Mouse (Mus musculus) adrenal gland, adult 8-10 months (tissue): ENCODE data around the gene Cux2. TPM values are rescaled to one million over a fixed set of nuclear protein-coding genes. Genes with fewer than 3 reads are reported as not detected.

Source experiments
- DNase-seq: peaks from one replicate; pipeline ENCODE4 v3.0.0; 2022
- total RNA-seq, 4 experiments: library from RNA; stranded (reverse); gene quantifications; 2 replicates each; pipeline ENCODE4 v1.2.4; 2022

The Cux2 gene
- total RNA-seq, 4 experiments from 2014 or later: 25.7 to 41.7 (median 33.2) TPM

DNA sequence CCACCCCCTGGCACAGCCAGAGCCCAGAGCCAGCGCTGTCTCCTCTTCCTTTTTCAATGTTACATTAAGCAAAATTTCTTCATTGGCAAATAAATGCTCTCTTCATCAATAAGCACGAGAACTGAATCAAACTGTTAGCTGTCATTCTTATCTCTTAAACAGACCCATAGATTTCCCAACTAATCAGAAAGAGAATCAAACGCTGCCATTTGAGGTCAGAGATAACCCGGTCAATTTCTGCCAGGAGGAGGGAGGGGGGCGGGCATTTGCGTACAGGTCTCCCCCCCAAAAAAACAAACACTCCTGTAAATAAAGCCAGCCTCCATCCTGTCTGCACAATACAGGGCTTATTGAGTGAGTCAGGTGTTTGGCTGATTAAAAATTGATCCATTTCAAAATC, 33.2 kb downstream of the Cux2 start:
- no peak for DNase-seq

DNA sequence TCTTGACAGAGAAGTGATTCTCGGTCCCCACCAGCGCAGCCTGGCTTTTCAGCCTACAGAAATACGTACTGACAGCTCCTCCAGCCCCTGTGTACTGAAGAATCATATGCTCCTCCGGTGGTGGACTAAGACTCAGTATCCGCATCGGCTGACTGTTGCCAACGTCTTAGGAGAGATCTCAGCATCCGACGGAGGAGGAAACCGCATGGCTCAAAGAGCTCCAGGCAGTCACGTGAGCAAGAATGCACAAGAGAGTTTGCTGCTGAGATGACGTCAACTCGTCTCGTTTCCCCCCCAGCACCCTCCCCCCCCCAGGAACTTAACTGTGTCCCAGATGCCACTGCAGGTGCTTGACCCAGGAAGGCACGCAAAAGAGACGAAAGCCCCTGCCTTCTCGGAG, 34.8 kb downstream of the Cux2 start:
- DNase-seq: no peak

DNA sequence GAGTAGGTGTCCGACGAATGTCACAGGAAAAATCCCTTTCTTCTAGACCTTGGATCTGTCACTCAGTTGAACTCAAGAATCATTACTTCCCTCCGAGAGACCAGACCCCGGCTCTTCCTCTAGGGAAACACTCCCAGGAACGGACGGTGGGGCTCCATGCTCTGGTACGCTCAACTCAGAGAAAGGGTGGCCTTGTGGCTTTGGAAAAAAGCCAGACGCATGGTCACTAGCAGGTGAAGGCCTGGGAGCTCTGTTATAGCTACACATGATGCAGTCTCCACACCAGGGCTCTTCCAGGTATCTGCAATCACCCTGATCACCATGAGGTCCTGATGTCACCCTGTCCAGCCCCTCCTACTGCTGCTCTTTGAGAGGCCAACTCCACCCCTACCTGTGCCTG, 35.2 kb downstream of the Cux2 start:
- peak; percentile 58 for DNase-seq

DNA sequence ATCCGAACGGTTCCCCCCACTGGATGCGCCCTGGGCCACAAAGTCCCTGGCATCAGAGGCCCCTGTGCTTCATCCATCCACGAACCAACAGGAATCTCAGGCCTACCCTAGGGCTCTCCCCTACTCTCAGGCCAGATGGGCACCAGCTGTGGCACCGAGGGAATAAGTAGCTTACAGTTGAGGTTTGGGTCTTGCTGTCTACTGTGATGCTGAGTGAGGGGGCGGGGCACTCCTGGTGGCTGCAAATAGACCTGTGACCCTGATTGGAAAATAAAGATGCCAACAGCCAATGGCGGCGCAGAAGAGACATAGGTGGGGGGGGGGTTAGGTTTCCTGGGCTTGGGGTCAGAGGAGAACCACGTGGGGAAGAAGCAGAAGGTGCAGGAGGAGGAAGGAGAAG, 38.6 kb downstream of the Cux2 start:
- no peak for DNase-seq

DNA sequence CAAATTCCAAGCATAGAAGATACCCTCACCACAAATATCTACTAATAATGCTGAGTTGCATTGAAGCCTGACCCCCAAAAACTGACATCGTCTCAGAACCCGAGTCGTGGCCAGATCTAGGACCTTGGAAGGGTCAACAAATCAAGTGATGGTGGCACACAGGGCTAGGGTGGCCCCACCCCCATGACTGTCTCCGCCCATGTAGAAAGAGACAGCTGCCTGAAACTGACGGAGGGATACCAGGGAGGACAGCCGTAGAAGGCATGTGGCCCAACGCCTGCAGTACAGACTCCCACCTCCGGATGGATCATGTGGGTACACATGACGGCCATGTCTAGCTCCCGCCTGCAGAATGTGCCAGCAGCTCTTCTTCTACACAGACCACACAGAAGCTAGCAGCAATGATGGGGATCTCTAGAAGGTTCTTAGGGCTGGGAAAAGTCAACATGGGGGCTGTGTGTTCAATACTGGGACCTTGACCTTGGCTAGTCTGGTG, 41.9 kb downstream of the Cux2 start:
- DNase-seq: no peak

DNA sequence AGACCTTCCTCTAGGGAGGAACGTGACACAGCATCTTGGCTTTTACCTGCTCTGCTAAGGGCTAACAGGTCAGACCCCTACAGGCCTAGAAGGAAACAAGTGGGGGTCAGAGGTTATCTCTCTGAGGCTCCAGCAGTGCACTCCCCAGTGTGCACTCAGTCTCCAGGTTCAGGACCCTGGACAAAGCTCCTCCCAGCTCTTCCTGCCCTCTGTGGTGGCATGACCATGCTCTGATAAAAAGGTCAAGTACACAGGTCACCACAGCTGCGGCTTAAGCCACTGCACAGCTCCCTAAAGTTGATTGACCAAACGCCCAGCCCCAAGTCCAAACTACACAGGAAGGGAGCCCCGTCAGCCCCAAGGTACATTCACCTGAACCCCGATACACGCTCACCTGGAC, 46.4 kb downstream of the Cux2 start:
- no peak for DNase-seq

DNA sequence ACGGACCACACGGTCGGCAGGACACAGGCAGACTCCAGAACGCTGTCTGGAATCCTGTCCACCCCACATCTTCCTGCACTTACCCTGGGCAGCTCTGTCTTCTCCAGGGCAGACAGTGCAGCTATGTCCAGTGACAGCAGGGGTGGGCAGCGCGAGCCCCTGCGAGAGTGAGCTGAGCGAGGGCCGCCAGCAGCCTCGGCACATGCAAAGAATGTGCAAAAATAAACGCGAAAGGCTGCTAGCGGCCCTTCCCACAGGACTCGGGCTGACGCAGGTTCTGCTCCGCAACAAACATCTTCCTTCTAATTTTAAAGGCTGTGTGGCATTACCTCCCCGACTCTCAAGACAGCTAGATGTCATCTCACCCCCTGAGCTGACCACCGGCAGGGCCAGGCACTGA, 47.8 kb downstream of the Cux2 start:
- DNase-seq: no peak

DNA sequence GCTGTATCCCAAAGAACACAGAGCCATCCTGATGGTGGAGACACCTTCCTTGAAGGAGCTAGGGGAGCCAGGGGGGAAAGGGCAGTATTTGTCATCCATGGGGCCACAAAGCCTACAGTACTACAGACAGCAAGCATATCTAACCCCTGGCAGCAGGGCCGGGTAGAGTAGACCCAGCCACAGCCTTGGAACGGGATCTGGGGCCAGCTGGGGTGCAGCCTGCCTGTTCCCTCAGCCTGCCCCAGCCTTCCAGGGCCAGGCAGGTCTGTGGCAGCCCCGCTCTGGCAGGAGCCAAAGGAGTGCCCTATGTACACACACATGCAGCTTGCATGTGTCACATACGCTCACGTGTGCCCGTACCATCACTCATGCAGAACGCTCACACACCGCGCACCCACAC, 48.6 kb downstream of the Cux2 start:
- DNase-seq: no peak

DNA sequence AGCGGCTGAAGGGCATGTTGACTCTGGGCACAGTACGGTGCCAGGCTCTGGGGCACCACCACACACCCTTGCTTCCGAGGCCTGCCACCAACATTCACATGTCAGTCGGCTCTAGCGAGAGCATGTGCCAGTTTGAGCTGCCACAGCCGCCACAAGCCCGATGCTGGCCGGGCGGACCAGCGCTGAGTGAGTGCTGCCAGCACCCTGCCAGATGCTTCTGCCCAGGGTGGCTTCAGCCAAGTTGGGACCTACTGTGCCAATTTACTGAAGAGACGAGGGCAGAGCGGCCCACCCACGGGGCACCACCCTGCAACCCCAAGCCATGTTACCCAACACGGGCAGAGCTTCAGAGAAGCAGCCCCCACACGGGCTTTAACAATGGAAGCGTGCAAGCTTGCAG, 49.5 kb downstream of the Cux2 start:
- no peak for DNase-seq

DNA sequence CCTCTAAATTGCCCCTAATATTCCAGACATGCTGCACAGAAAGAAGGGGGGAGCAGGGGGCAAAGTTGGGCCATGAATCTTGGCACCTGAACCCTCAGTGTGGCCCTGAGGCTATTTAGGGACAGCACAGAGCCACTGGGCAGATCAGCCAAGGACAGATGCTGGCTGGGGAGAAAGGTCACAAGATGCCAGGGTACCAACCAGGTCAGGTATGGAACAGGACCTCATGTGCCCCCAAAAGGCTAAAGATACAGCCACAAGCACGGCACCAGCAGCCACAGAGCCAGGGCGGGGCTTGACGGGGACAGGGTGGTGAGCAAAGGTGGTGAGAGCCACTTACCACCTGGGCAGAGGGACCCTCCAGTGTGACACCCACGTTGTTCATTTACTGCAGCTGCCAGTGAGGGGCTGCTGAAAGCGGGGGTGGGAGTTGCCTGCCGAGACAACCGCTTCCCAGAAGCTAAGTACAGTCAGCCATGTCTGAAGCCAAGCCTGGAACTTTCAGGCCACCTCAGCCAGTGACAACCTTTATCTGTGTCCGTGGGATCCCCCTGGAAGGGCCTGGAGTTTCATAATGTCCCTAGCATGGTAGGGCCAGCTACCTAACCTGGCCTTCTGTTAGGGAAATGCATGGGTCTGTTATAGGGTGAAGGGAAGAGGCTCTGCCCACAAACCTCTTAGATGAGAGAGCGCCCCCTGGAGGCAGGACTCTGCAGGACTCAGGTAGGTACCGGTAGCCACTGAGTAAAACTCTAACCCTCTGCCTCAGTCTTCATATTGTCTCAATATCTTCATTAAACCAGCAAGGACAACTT, 50.7 kb downstream of the Cux2 start:
- DNase-seq: peak; percentile 55

DNA sequence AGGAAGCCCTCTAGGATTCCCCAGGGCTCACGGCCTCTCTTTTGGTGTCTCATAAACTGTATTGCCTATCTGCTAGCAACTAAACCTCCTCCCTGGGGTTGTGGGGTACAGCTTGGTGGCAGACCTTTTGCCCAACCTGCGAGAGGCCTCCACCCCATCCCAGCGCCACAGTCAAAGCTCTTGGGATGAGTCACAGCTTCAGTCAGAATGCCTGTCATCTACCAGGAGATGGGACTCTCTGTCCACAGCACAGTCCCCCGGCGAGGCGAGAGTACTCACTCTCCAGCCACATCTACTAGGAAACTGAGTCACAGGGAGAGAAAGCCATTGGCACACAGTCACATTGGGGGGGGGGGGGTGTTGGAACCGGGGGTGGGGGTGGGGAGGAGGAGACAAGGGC, 51.6 kb downstream of the Cux2 start:
- DNase-seq: no peak

DNA sequence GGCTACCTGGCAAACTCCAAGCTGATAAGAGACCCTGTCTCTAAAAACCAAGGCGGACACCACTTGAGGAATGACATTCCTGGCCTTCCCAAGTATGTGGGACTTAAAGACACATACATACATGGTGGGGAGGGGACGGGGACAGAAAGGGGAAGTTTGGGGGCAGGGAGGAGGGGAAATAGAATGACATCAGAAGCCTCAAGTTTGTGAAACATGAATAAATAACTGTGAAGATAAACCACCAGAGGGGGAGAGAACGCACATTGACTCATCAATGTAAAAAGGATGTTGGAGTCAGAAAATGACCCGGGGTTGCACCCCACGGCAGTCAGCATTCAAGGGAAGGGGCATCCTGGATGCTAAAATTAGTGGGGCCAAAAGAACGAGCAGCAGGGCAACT, 53.2 kb downstream of the Cux2 start:
- no peak for DNase-seq

DNA sequence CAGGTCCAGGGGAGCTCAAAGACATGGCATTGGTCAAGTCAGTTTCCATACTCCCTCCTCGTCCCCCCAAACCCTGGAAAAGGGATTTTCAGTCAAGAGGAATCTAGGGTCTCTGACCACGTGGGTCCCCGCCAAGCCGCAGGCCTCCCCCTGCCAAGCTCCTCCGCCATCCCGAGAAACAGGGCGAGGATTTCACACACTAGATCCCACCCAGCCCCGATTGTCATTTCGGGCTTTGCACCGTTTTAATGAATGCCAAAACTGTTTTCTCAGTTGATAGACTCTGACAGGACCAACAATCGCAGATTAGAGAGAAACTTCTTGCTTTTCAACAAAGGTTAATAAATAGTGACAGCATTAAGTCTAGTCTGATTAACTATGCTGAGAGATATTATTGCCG, 55.1 kb downstream of the Cux2 start:
- DNase-seq: no peak

DNA sequence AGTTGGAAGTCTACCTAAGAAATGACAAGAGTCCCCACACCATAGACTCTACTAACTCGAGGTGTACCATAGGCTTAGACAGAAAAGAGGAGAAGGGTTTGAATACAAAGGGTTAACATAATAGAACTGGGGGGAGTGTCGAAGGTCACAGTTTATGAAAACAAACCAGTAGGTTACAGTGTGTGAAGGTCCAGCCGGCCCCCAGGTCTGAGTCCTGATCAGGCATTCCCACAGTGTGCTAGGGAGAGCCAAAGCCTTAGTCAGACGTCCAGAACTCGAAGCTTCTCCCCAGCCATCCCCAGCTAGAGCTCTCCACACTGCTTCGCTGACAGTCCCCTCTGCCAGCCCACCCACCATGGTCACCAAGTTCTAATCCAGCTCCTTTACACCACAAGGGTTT, 58.0 kb downstream of the Cux2 start:
- no peak for DNase-seq

DNA sequence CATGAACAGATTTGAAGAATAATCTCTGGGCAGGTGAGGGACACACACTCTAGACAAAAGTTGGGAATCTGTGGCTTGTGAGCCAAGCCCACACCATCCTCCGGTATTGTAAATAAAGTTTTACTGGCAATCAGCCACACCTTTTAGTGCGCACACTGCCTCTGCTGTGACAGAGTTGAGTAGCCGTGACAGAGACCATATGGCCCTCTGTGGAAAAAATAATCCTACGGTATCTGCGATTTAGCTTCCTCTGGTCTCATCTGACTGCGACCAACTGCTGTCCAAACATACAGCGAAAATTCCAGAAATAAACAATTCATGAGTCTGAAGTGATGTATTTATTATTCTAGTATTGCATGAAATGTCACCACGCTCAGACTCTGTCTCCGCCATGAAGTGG, 64.0 kb downstream of the Cux2 start:
- DNase-seq: no peak

DNA sequence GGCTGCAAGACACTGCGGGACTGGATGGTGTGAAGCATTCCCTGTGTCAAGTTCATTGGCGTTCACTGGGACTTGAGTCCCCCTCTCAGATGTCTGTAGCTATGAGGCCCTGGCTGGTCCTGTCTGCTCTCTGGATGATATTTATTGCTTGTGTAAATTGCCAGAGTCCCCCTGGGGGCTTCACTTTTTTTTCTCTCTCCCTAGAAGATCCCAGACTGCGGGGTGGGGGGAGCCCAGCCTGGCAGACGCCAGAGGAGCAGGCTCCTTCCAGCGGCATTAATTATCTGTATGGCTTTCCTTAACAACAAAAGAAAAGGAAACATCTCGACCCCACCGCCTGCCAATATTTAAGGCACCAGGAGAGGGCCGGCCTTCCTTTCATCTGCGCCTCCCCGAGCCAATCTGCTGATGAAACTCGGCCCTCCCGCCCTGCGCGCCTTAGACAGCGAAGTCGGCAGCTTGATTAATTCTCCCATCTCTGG, 68.2 kb downstream of the Cux2 start:
- no peak for DNase-seq

DNA sequence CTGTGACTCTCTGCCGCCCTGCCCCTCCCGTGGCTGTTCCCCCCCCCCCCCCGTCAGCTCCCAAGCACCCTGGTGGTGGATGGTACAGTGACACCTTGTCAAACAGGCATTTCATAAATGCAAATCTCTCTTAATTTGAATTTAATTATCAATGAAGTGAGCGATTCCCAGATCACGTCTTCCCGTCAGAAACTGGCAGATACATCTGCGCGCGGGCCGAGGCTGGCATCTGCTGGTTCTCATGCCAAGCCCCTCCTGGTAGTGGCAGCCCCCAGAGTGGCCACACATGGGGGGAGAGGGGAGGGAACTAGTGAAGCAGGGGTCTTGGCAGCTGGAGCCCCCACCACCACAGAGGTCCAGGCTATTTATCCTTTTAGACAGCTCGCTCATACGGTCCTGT, 73.6 kb downstream of the Cux2 start:
- no peak for DNase-seq

DNA sequence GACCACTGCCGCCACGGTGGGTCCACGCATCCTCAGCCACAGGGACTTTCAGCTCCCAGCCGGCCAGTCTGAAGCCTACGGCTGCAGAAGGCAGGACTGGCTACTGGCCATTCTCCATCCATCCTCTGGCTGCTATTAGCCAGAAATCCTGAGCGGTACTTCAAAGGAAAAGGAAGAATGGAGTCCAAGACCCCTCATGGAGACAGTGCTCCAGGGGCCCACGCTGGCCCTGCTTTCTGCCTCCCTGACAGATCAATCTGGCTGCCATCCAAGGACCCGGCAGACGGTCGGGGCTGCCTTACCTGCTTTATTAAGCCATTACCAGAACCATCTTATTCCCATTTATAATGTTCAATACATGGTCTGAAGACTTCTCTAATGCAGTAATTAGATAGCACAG, 76.4 kb downstream of the Cux2 start:
- DNase-seq: no peak

DNA sequence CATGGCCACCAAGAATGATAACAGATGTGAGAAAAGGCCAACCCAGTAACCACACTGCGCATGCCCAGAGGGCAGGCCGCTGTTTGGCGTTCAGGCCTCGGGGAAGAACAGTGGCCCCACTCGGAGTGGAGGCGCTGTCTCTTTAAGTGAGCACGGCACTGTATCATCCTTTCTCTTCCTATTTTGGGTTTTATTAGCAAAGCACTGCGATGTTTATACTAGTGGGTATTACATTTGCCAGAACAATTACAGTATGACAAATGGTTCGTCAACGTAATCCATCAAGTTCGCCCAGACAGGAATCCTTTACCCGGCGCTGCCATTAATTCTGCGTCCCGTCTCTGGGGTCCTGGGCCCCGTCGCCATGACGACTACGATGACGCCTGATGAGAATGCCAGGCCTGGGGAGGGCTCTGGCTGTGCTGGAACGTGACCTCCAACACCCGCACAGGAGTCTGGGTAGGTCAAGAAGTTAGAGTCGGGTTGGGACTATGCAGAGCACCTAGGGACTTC, 77.2 kb downstream of the Cux2 start:
- no peak for DNase-seq

DNA sequence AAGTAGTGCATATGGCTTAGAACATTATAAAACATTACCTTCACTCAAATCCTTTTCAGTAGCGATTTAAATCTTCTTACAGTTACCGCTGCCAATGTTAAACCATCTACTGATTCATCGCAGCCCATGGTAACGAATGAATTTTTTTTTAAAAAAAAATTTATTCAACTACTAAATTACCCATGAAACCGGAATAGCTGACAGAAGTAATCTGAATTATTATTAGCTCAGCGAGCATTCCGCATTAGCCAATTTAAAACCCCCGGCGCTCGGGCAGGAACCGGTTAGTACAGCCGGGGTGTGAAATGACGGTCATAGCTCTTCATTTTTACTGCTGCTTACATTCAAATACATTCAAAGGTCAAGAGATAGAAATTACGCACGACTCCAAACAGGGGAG, 80.9 kb downstream of the Cux2 start:
- DNase-seq: no peak

DNA sequence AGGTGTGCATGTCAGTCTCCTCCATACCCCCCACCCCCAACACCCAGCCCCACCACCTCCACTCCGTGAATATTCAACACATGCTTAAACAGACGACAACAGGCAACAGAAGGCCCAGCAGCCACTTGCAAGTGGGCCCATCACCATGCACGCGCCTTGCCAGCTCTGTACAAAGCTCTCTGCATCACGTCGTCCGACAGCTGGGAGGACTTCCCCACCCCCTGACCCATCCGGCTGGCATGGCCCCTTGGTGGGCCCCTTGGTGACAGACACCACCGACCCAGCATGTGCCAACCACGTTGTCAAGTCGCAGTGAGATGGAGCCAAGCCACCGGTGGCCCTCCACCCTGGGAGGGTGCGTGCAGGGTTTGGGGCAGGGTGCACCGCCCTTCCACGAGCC, 81.5 kb downstream of the Cux2 start:
- no peak for DNase-seq

DNA sequence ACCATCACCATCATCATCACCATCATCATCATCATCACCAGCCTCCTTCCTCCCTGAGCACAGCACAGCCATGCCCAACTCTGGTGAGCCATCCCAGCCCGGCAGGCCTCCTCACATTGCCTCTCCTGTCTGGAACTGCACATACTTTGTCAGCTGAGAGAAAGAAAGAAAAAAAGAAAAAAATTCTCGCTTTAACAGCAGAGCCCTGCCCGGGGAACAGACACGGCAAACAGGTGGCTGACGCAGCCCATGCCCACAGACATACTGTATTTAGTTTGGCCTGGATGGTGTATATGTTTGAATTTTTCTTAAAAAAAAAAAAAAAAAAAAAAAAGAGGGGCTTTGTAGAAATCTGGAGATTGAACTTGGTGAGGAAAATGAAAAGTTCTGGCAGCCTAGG, 82.4 kb downstream of the Cux2 start:
- DNase-seq: no peak

DNA sequence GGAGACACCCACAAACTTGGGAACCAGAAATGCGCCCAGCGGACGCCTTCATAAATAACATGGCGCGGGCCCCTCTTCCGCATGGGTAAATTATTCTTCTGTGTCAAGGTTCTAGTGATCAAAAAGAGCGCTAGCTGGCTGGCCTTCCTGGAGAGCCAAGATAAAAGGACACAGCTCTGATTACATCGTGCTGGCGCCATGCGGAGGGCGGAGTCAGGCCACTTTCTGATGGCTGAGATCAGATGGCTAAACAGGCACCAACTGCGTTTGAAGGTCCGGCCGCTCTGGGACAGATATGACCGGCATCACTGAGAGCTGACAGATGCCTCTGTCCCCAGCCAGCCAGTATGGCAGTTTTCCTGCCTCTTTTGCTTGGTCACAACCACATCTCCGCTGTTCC, 83.0 kb downstream of the Cux2 start:
- peak; percentile 82 for DNase-seq

DNA sequence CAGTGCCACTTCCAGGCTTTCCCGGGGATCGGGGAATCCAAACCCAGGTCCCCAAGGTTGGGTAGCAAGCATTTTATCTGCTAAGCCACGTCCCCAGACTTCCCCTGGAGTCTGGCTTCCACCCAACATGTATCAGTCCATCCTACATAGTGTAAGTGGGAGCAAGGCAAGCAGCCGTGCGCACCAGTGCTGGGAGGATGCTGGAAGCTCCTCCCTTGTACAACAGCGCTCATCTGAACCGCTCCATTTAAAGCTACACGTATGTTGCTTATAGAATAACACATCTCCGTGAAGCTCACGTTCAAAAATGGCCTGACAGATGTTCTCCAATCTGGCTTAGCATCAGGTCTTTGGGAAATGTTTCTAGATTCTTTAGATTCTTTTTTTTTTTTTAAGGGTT, 86.9 kb downstream of the Cux2 start:
- no peak for DNase-seq

DNA sequence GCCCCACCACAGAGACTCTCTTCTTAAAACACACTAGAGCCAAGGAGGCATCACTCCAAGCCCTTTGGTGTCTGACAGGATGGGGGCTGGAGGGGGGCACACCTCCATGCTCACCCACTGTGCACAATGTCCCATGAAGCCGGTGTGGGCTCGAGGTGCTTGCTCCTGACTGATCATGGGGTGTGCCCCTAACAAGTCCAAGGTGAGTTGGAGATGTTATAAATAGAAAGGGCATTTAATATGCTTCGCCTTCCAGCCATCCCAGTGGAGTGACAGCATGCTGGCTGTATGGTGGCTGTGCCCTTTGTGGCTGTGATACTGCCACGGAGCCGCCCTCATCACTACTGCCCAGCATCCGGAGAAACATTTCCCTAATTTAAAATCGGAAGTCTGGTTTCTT, 87.5 kb downstream of the Cux2 start:
- DNase-seq: no peak
